Mouse (Mus musculus): ENCODE measurements around the gene Rps17.
A peak's percentile ranks its signal among the peaks of the same experiment; 100 is the strongest.

Rps17 gene

DNA sequence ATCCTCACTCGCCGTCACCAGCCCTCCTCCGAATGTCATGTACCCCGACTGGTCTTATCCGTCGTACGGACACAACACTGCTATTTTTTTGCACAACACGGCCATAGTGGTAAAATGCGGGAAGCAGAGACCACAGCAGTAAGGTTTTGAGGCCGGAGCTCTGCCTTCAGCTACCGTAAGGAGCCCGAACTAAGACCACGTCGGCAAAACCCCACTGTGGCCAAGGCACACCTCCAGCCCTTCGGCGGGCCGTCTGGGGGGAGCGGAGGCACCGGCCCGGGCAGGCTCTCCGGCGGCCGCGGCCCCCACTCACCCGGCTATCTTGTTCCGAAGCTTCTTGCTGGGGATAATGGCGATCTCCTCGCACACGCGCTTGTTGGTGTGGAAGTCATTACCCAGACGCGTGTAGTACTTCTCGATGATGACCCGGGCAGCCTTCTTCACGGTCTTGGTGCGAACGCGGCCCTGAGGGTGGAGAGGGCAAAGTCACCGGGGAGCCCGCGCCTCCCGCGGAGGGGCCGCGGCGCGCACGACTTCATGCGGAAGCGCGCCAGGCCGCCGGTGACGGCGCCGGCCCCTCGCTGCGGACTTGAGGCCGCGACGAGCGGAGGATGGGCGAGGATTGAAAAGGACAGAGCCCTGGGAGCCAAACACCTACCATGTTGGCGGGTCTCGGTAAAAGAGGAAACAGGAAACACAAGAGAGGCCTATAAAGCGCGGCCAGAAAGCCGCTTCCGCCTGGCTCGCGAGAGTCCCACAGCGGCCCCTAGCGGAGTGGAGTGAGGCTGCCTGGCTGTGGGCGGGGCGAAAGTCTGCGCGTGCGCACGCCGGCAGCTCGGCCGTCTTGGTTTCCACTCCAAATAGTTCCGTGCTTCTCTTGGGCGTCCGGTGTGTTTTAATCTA is at the start of gene Rps17:
Gene Rps17 (minus strand): TSS at position 711 of the 903 bp plus-strand sequence.
- DNase-seq (ENCODE audit: low read depth, low spot score) = peak; percentile 97

DNA sequence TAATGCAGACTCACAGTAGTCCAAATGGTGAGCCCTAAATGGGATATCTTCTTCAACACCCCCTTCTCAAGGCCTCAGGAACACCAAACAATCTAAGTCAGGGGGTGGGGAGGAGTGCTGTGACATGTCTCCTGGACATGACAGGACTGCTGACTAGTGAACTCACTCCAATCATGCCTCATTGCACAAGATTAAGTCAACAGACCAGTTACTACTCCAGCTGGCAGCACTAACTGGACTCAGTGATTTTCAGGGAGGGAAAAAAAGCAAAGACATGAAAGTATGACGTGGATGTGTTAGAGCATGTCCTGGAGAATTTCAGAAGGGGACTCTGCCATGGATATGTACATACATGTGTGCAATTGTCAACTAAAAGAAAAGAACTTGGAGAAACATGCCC is 34.3 kb upstream of the Rps17 start:
- no peak for DNase-seq (ENCODE audit: low read depth, low spot score)

DNA sequence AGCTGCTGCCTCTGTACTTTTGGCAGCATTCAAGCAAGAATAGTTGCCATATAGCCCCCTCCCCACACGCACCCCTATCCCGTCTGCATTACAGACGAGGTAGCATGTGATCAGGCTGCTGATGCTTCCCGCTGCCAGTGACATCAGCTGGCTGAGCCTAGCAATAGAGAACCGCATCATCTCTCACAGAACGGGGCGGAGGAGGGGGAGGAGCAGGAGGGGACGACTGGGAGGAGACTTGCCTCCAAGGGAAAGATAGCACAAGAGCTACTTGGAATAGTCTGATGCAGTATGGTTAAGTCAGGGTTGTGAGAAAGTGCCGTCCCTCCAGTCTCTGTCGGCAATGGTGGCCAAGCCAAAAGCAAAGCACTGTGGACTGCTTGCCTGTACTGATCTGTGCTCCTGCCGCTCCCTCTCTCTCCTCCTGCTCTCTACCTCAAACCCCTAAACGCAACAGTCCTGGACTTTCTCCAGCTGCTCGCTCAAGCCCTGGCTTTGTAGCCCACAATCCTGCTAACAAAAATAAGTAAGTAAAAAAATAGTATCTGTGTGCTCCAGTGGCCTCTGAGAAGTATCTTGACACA is 27.4 kb upstream of the Rps17 start:
- DNase-seq (ENCODE audit: low read depth, low spot score) = peak; percentile 64

DNA sequence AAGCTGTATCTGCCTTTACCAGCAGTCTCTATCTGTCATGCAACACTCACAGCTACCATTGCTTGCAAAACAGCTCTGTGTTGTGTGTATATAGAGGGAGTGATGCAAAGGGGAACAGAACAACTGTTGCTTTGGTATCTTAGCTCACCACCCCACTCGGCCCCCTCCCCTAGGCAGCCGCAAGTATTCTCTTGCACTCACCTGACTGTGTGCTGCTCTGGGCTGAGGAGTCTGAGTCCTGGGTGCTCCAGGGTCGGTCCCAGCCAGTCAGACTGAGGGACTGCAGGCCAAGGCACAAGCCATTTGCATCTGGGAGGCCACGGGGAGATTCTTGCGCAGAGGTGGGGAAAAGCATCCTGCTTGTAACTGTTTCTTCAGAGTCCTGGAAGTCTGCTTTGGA is 26.8 kb upstream of the Rps17 start:
- DNase-seq (ENCODE audit: low read depth, low spot score) = no peak

DNA sequence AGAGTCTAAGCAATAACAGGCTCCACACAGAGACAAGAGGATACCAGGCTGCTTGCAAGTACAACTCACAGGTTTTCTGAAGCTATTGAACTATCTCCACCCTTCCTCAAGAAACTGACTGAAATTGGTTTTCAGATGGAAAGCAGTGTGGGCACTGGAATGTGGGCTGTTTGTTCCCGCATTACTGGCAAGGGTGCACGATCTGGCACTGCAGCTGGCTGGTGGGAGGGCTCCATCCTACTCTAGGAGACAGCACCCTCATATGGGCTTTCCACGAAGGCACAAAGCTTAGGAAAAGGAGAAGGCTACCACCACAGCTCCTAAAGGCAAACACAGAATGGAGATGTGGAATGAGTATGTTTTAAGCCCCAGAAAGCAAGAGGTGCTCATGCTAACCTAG is 24.7 kb upstream of the Rps17 start:
- DNase-seq (ENCODE audit: low read depth, low spot score) = no peak

DNA sequence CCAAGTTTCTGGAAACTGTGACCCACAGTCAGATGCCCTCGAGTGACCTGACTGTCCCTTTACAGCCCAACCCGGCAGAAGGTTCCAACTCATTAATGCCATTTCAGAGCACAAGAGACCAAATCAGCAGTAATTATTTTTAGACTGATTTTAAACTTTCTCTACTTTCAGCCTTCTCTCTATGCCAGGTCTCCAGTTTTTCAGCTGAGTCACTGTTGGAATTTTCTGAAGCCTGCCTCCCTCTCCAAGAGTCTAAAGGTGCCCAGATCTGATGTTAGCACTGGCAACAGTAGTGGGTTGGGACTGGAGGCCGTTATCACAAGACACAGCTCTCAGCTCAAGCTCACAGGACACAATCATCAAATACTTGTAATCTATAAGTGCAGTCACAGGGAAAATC is 22.9 kb upstream of the Rps17 start:
- no peak for DNase-seq (ENCODE audit: low read depth, low spot score)

DNA sequence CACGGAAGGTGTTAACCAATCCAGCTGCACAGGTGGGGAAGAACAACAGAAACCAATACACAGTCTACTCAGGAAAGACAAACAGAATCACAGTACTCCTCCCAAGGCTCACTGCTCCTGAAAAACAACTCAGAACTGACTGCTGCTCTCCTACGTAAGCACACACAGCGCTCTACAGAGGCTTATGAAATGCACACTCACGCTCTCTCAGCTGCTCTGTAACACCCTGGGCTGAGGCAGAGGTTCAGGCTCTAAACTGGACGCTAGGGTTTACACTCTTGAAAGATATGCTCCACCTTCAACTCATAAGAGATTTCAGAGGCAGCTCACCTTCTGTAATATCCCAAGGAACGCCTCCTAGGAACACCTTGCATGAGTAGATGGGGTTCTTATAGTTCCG is 11.9 kb upstream of the Rps17 start:
- DNase-seq (ENCODE audit: low read depth, low spot score) = no peak

DNA sequence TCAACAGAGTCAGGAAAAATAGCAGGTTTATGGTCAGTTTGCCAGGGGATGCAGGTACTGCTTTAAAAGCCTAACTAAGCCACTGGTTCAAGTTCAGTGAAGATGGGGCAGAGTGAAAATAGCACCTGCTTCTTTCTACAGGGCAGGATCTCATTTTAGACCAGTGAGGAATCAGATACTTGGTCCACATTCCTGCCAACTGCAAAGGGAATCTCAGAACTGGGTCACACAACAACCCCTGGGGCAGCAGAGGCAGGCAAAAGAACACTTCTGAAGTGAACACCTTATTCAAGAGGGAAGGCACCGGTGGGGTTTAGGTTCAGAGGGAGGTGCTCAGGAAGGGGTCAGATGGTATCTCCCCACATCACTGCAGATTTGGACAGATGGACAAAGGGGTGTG is 11.3 kb upstream of the Rps17 start:
- DNase-seq (ENCODE audit: low read depth, low spot score) = no peak

DNA sequence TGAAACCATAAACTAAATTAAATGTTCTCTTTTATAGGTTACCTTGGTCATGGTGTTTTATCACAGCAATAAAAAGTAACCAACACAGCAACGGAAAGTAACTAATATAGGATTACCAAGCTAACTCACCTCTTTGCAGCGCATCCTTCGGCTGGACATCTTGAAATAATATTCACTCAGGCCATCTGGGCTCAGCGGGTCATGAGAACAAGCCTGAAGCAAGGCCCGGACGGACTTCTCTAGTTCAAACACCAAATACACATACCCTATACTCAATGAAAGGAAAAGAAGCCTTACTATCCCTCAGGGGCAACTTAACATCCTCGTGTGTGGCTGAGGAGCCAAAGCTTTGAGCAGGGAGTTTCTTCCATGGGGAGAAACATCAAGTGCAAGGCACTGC is 10.7 kb upstream of the Rps17 start:
- DNase-seq (ENCODE audit: low read depth, low spot score) = no peak

DNA sequence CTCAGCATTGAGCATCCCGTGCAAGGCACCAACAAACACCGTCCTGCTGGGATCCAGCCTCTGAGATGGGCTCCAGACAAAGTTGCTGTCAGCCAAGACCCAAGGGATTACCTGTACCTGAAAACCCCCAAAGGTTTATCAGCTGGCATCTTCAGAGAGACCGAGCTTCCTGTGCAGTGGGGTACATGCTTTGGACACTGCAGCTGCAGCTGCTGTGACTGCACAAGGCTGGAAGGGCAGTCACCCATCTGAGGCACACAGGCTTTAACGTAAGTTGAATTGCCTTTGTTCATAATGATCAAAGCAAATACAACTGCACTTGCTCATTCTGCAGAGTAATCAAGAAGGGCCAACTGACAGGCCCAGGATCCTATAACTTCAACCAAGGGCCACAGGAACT is 6.8 kb upstream of the Rps17 start:
- no peak for DNase-seq (ENCODE audit: low read depth, low spot score)

DNA sequence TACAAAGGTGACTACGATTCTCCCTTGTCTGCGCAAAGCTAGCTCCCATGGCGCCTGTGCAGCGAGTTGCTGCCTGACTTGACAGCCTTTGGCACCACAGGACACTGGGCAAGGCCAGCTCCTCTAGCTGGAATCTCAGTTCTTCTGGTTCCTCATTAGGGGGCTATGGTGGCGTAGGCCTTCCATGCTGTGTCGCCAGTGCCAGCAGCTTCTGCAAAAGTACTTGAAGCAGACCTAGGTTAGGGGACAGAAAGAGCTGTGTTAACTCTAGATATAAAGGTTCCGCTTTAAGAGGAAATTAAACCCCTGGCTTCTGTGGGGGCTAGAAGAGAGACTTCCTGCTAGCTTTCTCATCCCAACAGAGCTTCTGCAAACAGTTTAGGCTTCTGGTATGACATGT is 3.2 kb upstream of the Rps17 start:
- no peak for DNase-seq (ENCODE audit: low read depth, low spot score)

DNA sequence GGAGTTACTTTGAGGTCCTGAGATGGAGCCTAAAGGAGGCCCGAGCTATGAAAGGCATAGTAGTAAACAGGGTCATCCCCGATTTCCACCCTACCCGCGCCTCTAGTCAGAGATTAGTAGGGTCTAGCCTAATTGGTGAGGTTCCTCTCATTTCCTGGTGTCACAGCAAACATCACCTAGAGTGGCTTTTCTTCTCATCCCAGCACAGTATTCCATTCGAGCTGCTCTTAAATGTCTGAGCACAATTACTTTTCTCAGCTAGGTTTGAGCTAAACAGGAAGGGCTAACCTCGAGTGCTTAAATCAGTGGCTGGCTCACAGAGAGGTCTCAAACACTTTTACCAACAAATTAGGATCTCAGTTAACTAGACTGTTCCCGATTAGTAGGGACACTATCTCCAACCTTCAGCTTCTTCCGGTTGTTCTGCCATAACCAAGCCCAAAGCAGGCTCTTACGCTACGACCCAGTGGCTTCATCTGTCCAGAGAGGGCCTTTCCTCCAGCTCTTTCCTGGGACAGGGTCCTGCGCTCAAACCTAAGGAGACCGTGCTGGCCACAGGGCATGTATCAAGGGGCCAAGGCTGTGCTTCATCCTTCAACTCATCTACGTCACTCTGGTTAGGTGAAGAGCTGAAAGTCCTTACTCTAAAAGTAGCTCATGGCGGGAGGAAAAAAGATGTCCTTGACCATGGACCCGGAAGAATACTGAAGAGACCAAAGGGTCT is 555 bp upstream of the Rps17 start:
- no peak for DNase-seq (ENCODE audit: low read depth, low spot score)

DNA sequence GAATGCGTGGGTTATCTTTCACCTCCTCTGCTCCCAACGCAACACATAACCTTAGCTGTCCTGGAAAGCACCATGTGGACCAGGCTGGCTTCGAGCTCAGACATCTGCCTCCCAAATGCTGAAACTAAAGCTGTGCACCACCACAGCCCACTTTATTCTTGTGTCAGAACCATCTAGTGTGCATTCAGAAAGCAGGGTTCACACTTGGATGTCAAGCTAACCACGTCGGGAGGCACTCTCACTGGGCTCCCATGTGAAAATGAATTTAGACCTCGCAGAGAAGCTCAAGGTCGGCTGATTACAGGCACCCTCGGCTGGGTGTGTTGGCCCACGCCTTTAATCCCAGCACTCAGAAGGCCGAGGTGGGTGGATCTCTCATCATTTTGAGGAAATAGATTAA is 1.2 kb downstream of the Rps17 start:
- DNase-seq (ENCODE audit: low read depth, low spot score) = peak; percentile 51

DNA sequence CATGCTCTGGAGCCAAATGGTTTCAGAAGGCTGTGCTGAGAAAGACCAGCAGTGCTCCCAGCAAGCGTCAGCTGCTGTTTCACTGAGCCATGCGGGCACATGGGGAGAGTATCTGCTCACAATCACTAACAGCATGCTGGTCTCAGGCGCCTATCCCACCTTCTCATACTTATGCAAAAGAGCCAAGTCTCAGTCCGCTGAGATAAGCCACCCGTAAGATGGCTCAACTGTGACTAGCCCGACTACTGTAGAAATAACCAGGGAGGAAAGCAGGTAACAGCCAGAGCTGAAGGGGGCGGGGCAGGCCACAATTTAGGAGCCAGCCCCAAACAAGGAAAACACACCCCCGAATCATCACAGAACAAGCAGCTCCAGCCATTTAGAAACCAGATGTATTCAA is 1.7 kb downstream of the Rps17 start:
- peak; percentile 83 for DNase-seq (ENCODE audit: low read depth, low spot score)

DNA sequence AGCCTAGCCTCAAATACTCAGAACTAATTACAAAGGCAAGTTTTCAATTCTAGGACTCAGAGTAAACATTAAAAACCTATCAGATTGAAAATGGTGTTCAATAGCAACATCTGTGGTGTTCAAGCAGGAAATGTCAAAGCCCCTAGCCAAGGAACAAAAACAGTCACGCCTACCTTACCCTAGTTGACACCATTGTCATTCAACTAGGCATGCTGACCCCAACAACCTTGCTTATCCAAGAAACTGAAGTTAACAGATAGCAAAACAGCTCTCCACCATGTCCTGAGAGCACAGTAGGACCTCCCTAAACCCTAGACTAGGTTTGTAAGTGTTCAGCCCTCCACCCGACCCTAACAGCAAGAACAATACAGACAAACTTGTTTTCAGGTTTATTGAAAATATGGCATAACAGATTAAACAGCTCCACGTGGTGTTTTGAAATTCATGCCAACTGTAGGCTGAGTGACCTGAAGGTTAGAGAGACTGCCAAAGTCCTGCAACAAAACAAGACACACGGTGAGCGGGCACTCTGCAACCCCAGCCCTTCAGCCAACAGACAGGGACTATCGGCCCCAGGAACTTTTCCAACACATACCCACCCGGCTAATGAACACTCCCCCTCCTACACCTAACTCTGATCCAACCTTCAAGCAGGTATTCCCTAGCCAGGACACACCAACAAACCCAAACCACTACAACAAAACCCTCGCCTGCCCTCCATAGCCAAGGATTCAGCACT is 2.5 kb downstream of the Rps17 start:
- DNase-seq (ENCODE audit: low read depth, low spot score) = peak; percentile 67

DNA sequence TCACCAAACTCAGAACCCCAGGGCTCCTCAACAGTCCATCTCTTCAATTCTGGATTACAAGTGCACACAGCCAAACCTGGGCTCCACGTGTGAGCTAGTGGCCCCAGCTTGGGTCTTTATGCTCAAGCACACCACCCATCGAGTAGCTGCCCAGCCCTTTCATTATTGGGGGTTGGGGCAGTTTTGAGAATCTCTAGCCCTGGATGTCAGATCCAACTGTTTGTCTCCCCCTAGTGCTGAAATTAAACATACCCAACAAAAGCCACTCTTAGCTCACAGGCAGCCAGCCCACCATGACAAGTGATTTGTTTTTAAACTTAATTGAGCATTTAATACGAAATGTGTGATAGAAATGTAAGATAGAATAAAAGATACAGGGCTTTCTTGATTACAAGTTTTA is 3.5 kb downstream of the Rps17 start:
- DNase-seq (ENCODE audit: low read depth, low spot score) = peak; percentile 78

DNA sequence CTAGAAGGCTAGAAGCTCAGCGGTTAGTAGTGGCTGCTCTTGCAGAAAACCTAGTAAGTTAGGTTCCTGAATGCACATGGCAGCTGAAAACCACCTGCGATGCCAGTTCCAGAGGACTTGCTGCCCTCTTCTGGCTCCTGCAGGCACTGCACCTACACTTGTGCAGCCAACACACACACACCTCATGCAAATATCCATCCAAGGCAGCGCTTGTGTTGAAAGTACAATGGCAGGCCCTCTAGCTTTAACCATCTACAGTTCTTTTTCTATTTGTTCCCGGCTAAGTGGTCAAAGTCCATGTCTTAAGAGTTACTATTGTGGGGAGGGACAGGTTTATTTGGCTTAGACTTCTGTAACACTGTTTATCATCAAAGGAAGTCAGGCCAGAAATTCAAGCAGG is 5.3 kb downstream of the Rps17 start:
- DNase-seq (ENCODE audit: low read depth, low spot score) = peak; percentile 94

DNA sequence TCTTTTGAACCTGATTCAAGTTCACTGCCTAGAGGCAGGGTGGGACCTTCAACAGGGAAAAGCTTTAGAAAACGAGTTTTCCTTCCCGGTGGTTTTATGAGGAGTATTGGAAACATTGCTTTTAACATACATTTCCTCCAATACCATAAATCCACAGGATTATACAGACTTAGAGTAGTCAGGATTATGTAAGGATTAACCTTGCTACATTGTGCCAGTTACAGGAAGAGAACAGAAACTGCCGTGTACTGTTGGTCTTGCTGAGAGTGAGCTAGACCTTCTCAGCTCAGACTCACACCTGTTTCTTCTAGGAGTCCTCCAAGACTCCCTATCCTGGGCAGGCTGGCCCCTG is 6.6 kb downstream of the Rps17 start:
- DNase-seq (ENCODE audit: low read depth, low spot score) = no peak

DNA sequence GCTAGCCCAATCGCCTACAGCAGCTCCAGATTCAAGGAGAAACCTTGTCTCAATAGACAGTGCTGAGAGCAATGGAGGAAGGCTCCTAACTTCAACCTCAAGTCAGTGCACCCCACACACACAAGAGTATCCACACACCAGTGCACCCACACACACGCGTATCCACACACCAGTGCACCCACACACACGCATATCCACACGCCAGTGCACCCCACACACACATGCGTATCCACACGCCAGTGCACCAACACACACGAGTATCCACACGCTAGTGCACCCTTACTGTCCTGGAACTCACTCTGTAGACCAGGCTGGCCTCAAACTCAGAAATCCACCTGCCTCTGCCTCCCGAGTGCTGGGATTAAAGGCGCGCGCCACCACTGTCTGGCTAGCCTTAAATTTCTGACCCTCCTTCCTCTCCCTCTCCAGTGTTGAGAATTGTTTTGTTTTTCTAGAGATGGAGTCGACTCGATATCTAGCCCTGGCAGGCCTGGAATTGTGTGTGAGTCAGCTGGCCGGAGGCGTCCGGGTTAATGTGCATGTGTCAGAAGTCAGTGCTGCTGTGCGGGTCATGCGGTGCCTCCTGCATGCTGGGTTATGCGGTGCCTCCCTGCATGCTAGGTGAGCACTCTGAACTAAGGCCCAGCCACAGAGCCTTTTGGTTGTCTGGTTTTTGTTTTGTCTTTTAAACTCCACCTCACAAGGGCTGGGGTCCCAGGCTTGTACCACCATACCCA is 7.1 kb downstream of the Rps17 start:
- peak; percentile 55 for DNase-seq (ENCODE audit: low read depth, low spot score)

DNA sequence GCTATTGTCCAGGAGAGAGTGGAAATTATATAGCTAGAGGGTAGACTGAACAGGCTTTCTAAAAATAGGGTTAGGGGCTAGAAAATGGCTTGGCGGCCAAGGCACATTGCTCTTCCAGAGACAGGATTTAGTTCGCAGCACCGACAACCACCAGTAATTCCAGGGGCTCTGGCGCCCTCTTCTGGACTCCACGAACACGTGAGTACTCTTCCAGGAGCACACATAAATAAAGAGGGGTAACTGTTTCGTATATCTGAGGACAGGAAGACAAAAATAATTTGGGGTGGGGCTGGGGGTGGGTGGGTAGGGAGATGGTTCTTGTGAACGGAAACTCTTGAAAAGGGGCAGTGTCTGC is 8.6 kb downstream of the Rps17 start:
- peak; percentile 91 for DNase-seq (ENCODE audit: low read depth, low spot score)

DNA sequence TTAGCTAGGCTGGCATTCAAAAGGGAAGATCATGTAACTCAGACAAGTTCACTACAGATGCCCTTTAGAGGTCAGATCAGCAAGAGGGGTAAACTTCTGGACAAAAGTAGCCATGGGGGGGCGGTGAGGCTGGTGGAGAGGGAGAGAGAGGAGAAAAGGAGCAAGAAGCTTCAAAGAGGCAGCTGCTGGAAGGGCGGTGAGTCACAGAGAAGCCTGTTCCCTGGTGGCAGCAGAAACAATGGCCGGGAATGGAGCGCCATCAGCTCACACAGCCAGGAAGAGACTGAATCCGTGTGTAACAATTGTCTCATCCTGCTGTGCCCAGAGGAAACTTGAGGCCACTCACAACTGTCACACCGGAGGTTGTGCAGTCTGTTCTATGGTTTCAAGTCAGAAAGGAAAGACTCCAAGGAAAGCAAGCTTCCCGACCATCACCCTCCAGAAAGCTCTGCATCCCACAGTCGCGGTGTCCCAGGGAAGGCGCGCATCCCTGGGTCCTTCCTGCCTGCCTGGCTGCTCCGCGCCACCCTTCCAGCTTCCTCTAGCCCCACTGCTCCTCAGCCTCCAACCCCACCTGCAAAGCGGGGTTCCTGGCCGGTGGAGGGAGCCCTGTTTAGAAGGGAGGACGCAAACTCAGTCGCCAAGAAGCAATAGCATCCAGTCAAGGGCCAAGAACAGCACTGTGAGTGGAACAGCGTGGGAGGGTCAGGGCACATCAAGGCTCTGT is 9.2 kb downstream of the Rps17 start:
- DNase-seq (ENCODE audit: low read depth, low spot score) = peak; percentile 75

Data from ZHBTc4 (cell line).